Mouse (Mus musculus): Measurements from ENCODE around the gene Olfr221. TPM values are rescaled to one million over a fixed set of nuclear protein-coding genes. Genes with fewer than 3 reads are reported as not detected.

Gene Olfr221
- total and polyA plus RNA-seq, 2 experiments from 2014 or later: not detected

DNA sequence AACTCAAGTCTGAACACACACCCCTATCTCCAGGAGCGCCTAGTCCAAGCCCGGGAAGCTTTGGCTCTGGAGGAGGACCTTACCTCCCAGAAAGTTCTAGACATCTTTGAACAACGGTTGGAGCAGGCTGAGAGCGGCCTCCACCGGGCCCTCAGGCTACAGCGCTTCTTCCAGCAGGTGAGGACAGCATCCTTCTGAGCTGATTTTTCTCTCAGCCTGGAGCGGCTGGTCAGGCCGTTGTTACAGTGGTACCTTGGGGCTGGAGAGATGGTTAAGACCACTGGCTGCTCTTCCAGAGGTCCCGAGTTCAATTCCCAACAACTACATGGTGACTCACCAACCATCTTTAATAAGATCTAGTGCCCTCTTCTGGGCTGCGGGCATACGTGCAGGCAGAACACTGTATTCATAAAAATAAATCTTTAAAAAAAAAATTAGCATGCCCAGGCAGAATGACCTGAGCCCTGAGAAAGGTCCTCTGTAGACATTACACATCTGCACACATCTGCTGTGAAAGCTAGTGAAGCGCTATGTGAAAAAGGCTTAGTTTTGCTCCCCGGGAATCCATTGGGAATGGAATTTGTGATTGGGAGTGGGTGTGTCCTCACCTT lies 45.9 kb downstream of the Olfr221 start:
- ATAC-seq (ENCODE audit: low FRiP score) (no peak), DNase-seq (ENCODE audit: low spot score) (no peak)
- no peak overlapping the region for H3K27ac ChIP-seq (ENCODE audit: low read depth, low read length)
- peak; percentile 61 for TF ChIP-seq CTCF (IDR thresholded peaks at IDR 0.05)
- no peaks in the 10 kb centered on the region for H3K4me1 ChIP-seq (ENCODE audit: insufficient read depth, low read length)
- no peaks in the 10 kb centered on the region for H3K27me3 ChIP-seq (ENCODE audit: insufficient read depth, low read length)
- peaks cover 52% of the 10 kb centered on the region for H3K36me3 ChIP-seq (ENCODE audit: insufficient read depth, low read length)
- 83% methylated on average over 13 of the region's 13 CpGs for WGBS
- no peaks in the 10 kb centered on the region for H3K9me3 ChIP-seq (ENCODE audit: low read length)
- no peak overlapping the region for H3K9ac ChIP-seq (replicated peaks; ENCODE audit: low read length, poor library complexity, severe bottlenecking)
- H3K4me3 ChIP-seq (ENCODE audit: low read depth, low read length): no peak overlapping the region
- H3K4me2 ChIP-seq (ENCODE audit: low read depth, low read length, poor library complexity, severe bottlenecking): no peak overlapping the region

DNA sequence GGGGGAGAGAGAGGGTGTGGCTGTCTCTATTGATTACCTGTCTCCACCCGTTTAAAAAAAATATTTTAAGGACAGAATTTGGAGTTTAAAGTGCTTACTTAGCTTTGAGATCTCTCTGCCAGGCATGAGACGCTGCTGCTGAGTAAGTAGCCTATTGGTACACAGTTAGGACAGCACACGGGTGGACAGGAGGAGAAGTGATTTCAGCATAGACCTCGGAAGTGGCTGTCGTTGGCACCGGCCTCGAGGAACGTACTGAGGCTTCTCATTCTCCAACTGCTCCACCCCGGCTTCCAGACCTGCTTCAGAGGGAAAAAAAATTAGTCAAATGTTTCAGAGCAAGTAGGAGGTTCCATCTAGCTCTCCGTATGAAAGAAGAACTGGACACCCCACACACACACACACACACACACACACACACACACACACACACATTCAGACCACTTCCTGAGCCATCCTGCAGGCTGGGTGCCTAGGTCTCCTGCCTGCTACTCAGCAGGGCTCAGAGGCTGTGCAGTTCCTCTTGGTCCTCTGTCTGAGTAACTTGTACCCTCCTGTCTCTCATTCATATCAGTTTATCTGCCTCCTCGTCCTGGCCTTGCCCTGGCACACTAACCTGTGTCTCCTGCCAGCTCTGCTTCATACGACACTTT lies 46.9 kb downstream of the Olfr221 start:
- no peak overlapping the region for H3K27ac ChIP-seq (ENCODE audit: low read depth, low read length)
- H3K36me3 ChIP-seq (ENCODE audit: insufficient read depth, low read length): peaks cover 55% of the 10 kb centered on the region
- no peak overlapping the region for H3K4me2 ChIP-seq (ENCODE audit: low read depth, low read length, poor library complexity, severe bottlenecking)
- no peak overlapping the region for H3K4me3 ChIP-seq (ENCODE audit: low read depth, low read length)
- H3K27me3 ChIP-seq (ENCODE audit: insufficient read depth, low read length): no peaks in the 10 kb centered on the region
- no peak for ATAC-seq (ENCODE audit: low FRiP score)
- 85% methylated on average over 12 of the region's 12 CpGs for WGBS
- no peak overlapping the region for H3K9ac ChIP-seq (replicated peaks; ENCODE audit: low read length, poor library complexity, severe bottlenecking)
- H3K4me1 ChIP-seq (ENCODE audit: insufficient read depth, low read length): no peaks in the 10 kb centered on the region
- no peaks in the 10 kb centered on the region for H3K9me3 ChIP-seq (ENCODE audit: low read length)
- no peak for TF ChIP-seq CTCF (IDR thresholded peaks at IDR 0.05)
- no peak for DNase-seq (ENCODE audit: low spot score)

DNA sequence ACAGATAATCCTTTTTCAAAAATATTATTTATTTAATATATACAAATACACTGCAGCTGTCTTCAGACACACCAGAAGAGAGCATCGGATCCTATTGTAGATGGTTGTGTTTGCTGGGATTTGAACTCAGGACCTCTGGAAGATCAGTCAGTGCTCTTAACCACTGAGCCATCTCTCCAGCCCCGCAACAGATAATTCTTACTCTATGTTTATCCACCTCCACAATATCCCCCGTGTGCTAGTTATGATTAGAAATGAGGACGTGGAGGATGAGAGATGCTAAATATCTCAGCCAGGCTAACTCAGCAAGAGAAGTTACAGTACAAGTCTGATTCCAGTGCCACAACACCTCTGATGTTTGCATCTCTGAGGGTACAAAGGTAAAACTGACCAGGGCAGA lies 47.8 kb downstream of the Olfr221 start:
- no peak for TF ChIP-seq CTCF (IDR thresholded peaks at IDR 0.05)
- H3K9me3 ChIP-seq (ENCODE audit: low read length): no peaks in the 10 kb centered on the region
- no peak overlapping the region for H3K4me2 ChIP-seq (ENCODE audit: low read depth, low read length, poor library complexity, severe bottlenecking)
- no peak overlapping the region for H3K4me3 ChIP-seq (ENCODE audit: low read depth, low read length)
- no peak overlapping the region for H3K27ac ChIP-seq (ENCODE audit: low read depth, low read length)
- H3K4me1 ChIP-seq (ENCODE audit: insufficient read depth, low read length): no peaks in the 10 kb centered on the region
- no peaks in the 10 kb centered on the region for H3K27me3 ChIP-seq (ENCODE audit: insufficient read depth, low read length)
- H3K9ac ChIP-seq (replicated peaks; ENCODE audit: low read length, poor library complexity, severe bottlenecking): no peak overlapping the region
- ATAC-seq (ENCODE audit: low FRiP score) (no peak), DNase-seq (ENCODE audit: low spot score) (no peak)
- H3K36me3 ChIP-seq (ENCODE audit: insufficient read depth, low read length): peaks cover 55% of the 10 kb centered on the region
- 93% methylated on average over 4 of the region's 4 CpGs for WGBS

DNA sequence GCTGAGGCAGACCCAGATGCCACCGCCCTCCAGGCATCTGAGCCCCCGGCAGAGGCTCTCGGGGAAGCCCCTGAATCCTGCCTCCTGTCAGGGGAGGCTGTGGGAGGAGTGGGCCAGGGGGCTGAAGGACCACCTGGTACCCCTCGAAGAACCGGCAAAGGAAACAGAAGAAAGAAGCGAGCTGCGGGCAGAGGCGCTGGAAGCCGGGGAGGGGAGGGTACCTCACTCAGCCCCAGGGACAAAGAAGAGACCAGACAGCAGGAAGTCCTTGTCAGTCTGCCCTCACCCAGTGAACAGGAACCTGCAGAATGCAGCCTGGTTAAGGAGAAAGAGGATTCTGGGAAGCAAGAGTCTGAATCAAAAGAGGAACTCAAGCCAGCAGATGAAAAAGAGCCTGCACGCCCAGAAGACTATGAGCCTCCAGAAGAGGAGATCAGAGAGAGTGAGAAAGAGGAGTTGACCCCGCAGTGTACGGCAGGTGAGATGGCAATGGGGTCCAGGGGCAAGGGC lies 52.7 kb downstream of the Olfr221 start:
- no peak overlapping the region for H3K4me2 ChIP-seq (ENCODE audit: low read depth, low read length, poor library complexity, severe bottlenecking)
- no peak overlapping the region for H3K9ac ChIP-seq (replicated peaks; ENCODE audit: low read length, poor library complexity, severe bottlenecking)
- H3K4me3 ChIP-seq (ENCODE audit: low read depth, low read length): no peak overlapping the region
- WGBS: 61% methylated on average over 12 of the region's 12 CpGs
- H3K27me3 ChIP-seq (ENCODE audit: insufficient read depth, low read length): no peaks in the 10 kb centered on the region
- ATAC-seq (ENCODE audit: low FRiP score): no peak
- no peaks in the 10 kb centered on the region for H3K9me3 ChIP-seq (ENCODE audit: low read length)
- H3K36me3 ChIP-seq (ENCODE audit: insufficient read depth, low read length): peaks cover 40% of the 10 kb centered on the region
- no peak for DNase-seq (ENCODE audit: low spot score)
- no peak overlapping the region for H3K27ac ChIP-seq (ENCODE audit: low read depth, low read length)
- no peaks in the 10 kb centered on the region; the same call in 1 of the 2 replicates for H3K4me1 ChIP-seq (ENCODE audit: insufficient read depth, low read length)
- no peak for TF ChIP-seq CTCF (IDR thresholded peaks at IDR 0.05)

DNA sequence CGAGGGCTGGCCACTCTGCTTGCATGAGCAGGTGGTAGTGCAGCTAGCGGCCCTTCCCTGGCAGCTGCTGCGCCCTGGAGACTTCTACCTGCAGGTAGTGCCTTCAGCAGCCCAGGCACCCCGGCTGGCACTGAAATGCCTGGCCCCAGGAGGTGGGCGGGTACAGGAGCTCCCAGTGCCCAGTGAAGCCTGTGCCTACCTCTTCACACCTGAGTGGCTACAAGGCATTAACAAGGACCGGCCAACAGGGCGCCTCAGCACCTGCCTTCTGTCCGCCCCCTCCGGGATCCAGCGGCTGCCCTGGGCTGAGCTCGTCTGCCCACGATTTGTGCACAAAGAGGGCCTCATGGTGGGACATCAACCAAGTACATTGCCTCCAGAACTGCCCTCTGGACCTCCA lies 53.5 kb downstream of the Olfr221 start:
- Histone ChIP-seq H3K9ac (replicated peaks; ENCODE audit: low read length, poor library complexity, severe bottlenecking) (no peak overlapping the region), H3K27me3 (ENCODE audit: insufficient read depth, low read length) (no peaks in the 10 kb centered on the region), H3K4me3 (ENCODE audit: low read depth, low read length) (no peak overlapping the region), H3K4me1 (ENCODE audit: insufficient read depth, low read length) (no peaks in the 10 kb centered on the region; the same call in 1 of the 2 replicates), H3K36me3 (ENCODE audit: insufficient read depth, low read length) (peaks cover 35% of the 10 kb centered on the region), H3K4me2 (ENCODE audit: low read depth, low read length, poor library complexity, severe bottlenecking) (no peak overlapping the region), H3K27ac (ENCODE audit: low read depth, low read length) (no peak overlapping the region), H3K9me3 (ENCODE audit: low read length) (no peaks in the 10 kb centered on the region)
- no peak for ATAC-seq (ENCODE audit: low FRiP score)
- TF ChIP-seq CTCF (IDR thresholded peaks at IDR 0.05): no peak
- 73% methylated on average over 12 of the region's 12 CpGs for WGBS
- no peak for DNase-seq (ENCODE audit: low spot score)

DNA sequence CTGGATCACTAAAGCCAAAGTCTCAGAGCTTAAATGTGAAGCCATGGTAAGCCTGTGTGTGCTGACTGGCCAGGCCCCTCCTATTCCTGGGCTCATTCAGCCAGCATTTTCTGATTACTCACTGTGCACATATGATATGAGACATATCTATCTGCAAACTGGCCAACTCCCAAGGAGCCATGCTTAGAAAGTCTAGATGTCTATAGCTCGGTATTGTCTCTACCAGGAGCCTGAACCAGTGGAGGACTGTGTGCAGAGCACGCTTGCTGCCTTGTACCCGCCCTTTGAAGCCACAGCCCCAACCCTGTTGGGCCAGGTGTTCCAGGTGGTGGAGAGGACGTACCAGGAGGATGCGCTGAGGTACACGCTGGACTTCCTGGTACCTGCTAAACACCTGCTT lies 55.1 kb downstream of the Olfr221 start:
- H3K9ac ChIP-seq (replicated peaks; ENCODE audit: low read length, poor library complexity, severe bottlenecking): no peak overlapping the region

More for the DNA sequence above, 55.1 kb downstream of the Olfr221 start:
- H3K27ac ChIP-seq (ENCODE audit: low read depth, low read length): no peak overlapping the region
- no peak overlapping the region for H3K4me3 ChIP-seq (ENCODE audit: low read depth, low read length)
- 94% methylated on average over 6 of the region's 6 CpGs for WGBS
- no peak for TF ChIP-seq CTCF (IDR thresholded peaks at IDR 0.05)
- H3K36me3 ChIP-seq (ENCODE audit: insufficient read depth, low read length): peaks cover 33% of the 10 kb centered on the region
- DNase-seq (ENCODE audit: low spot score): no peak
- H3K27me3 ChIP-seq (ENCODE audit: insufficient read depth, low read length): no peaks in the 10 kb centered on the region
- H3K4me2 ChIP-seq (ENCODE audit: low read depth, low read length, poor library complexity, severe bottlenecking): no peak overlapping the region
- ATAC-seq (ENCODE audit: low FRiP score): no peak
- H3K4me1 ChIP-seq (ENCODE audit: insufficient read depth, low read length): no peaks in the 10 kb centered on the region; the same call in 1 of the 2 replicates
- H3K9me3 ChIP-seq (ENCODE audit: low read length): no peaks in the 10 kb centered on the region
